ENCODE assay signal across 9 mouse cellular contexts in the genomic region with DNA sequence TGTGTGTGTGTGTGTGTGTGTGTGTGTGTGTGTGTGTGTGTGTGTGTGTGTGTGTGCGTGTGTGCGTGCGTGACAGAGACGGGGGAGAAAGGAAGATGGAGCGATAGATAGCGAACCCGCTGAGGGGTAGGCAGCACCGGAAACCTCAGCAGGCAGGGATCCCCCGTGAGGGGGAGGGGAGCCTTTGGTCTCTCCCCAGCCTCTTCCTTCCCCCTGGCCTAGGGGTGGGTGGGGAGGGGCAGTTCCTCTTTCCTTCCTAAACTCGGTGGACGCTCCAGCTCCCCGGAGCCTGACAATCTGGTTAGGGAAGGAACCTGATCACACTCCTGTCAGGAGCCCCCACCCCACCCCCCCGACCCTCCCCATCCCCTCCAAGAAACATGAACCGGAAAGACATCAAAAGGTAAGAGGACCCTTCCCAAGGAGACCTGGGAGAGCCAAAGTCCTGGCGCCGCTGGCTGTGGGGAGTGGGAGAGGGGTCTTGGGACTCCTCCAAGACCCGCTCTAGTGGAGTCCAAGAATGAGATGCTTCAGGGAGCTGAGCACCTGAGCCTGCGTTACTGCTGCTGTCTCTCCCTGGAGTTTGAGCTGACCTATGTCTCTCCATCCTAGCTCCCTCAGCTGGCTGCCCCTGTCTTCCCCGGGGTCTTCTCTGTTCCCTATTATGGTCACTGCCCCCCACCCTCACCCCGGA. TPM values are rescaled to one million over a fixed set of nuclear protein-coding genes. Genes with fewer than 3 reads are reported as not detected.
DNase-seq lines count a peak whose midpoint lies in the region; ATAC-seq and TF ChIP-seq lines count a peak whose summit lies in the region.
"Had no signal": no experiment of that assay in that cellular context is flagged by ENCODE, and none has a peak within 500 bp of the region (broad histone marks: within the 10 kb centered on the region; RNA-seq: fewer than 3 reads in every experiment).

Gene Rasgrp4, plus strand, starts transcription at position 159 of the 694 bp plus-strand sequence.

- peaks cover 21% of the 10 kb centered on the region for H3K4me1 ChIP-seq in forebrain, embryonic 10.5 days
- no peaks in the 10 kb centered on the region for H3K4me1 ChIP-seq in hindbrain, postnatal 0 days (ENCODE audit: insufficient read depth, low read length)
- no peaks in the 10 kb centered on the region for H3K4me1 ChIP-seq in lung, embryonic 14.5 days (ENCODE audit: insufficient read depth)
- peaks cover 12% of the 10 kb centered on the region for H3K4me1 ChIP-seq in neural tube, embryonic 15.5 days

- peak within 1 kb of the TSS; percentile 41 for H3K27ac ChIP-seq in forebrain, embryonic 10.5 days
- no peak within 1 kb of the TSS for H3K27ac ChIP-seq in hindbrain, postnatal 0 days
- H3K27ac ChIP-seq in lung, embryonic 14.5 days (ENCODE audit: low read depth): no peak within 1 kb of the TSS
- no peak within 1 kb of the TSS for H3K27ac ChIP-seq in neural tube, embryonic 15.5 days (replicated peaks)

- H3K9me3 ChIP-seq in forebrain, embryonic 10.5 days: no peaks in the 10 kb centered on the region
- H3K9me3 ChIP-seq in hindbrain, postnatal 0 days (ENCODE audit: low read length): no peaks in the 10 kb centered on the region
- H3K9me3 ChIP-seq in lung, embryonic 14.5 days (ENCODE audit: low read depth, low read length): no peaks in the 10 kb centered on the region
- no peaks in the 10 kb centered on the region for H3K9me3 ChIP-seq in neural tube, embryonic 15.5 days (replicated peaks)

- H3K4me2 ChIP-seq in hindbrain, postnatal 0 days (ENCODE audit: low read depth, low read length): peak within 1 kb of the TSS; percentile 54
- peak within 1 kb of the TSS; percentile 59 for H3K4me2 ChIP-seq in lung, embryonic 14.5 days
- peak within 1 kb of the TSS; percentile 53 for H3K4me2 ChIP-seq in neural tube, embryonic 15.5 days

- peak; percentile 69; the same call in 1 of the 2 replicates for ATAC-seq in hindbrain, postnatal 0 days
- peak; percentile 65; the same call in 1 of the 2 replicates for ATAC-seq in lung, embryonic 14.5 days (ENCODE audit: insufficient read depth)
- ATAC-seq in neural tube, embryonic 15.5 days (ENCODE audit: low FRiP score): no peak; the same call in 1 of the 2 replicates

- intact Hi-C loops in heart, postnatal 25 days (cut with DNase I): no loop called here

- WGBS in forebrain, embryonic 10.5 days: 1% methylated on average over 19 of the region's 20 CpGs
- WGBS in hindbrain, postnatal 0 days: 2% methylated on average over 16 of the region's 20 CpGs
- 0% methylated on average over 17 of the region's 20 CpGs for WGBS in lung, embryonic 14.5 days
- WGBS in neural tube, embryonic 15.5 days: 2% methylated on average over 15 of the region's 20 CpGs

- TF ChIP-seq CTCF in hindbrain, postnatal 0 days (IDR thresholded peaks at IDR 0.05; ENCODE audit: low read depth): no peak
- no peak for TF ChIP-seq CTCF in lung, embryonic 14.5 days (IDR thresholded peaks at IDR 0.05; ENCODE audit: low read depth)

- DNase-seq in heart, adult 11 months: peak; percentile 96
- no peak for DNase-seq in heart, postnatal 25 days (ENCODE audit: low spot score)
- no peak for DNase-seq in forebrain, embryonic 10.5 days (ENCODE audit: extremely low spot score, low spot score)
- peak; percentile 16 for DNase-seq in hindbrain, postnatal 0 days (ENCODE audit: low spot score)
- peak; percentile 62 for DNase-seq in lung, embryonic 14.5 days
- DNase-seq in cerebellum, adult 9-10 months: no peak
- DNase-seq in left cerebral cortex, adult 8-10 months (ENCODE audit: low spot score in 2 of 2): no peak

- H3K9ac ChIP-seq in hindbrain, postnatal 0 days (replicated peaks; ENCODE audit: low read length): 0 out of 2 replicates have a peak within 1 kb of the TSS, but pooled peaks have one; percentile 30
- H3K9ac ChIP-seq in lung, embryonic 14.5 days: peak within 1 kb of the TSS; percentile 29; the same call in 1 of the 2 replicates
- 0 out of 2 replicates have a peak within 1 kb of the TSS, but pooled peaks have one; percentile 28 for H3K9ac ChIP-seq in neural tube, embryonic 15.5 days (replicated peaks)

- H3K36me3 ChIP-seq in forebrain, embryonic 10.5 days (replicated peaks): no peaks in the 10 kb centered on the region
- H3K36me3 ChIP-seq in hindbrain, postnatal 0 days (ENCODE audit: insufficient read depth, low read length): no peaks in the 10 kb centered on the region
- H3K36me3 ChIP-seq in lung, embryonic 14.5 days (ENCODE audit: insufficient read depth): no peaks in the 10 kb centered on the region
- no peaks in the 10 kb centered on the region for H3K36me3 ChIP-seq in neural tube, embryonic 15.5 days

- H3K4me3 ChIP-seq in forebrain, embryonic 10.5 days: peak within 1 kb of the TSS; percentile 53
- H3K4me3 ChIP-seq in hindbrain, postnatal 0 days (ENCODE audit: low read length): peak within 1 kb of the TSS; percentile 23
- peak within 1 kb of the TSS; percentile 18 for H3K4me3 ChIP-seq in lung, embryonic 14.5 days (ENCODE audit: low read depth, low read length)
- peak within 1 kb of the TSS; percentile 24 for H3K4me3 ChIP-seq in neural tube, embryonic 15.5 days (replicated peaks)
- H3K4me3 ChIP-seq: myocyte had no signal

- H3K27me3 ChIP-seq in forebrain, embryonic 10.5 days (ENCODE audit: poor library complexity, severe bottlenecking): peaks cover 37% of the 10 kb centered on the region
- H3K27me3 ChIP-seq in hindbrain, postnatal 0 days (ENCODE audit: insufficient read depth, low read length): no peaks in the 10 kb centered on the region; the same call in 1 of the 2 replicates
- no peaks in the 10 kb centered on the region for H3K27me3 ChIP-seq in lung, embryonic 14.5 days (ENCODE audit: insufficient read depth, low read length)
- peaks cover 20% of the 10 kb centered on the region for H3K27me3 ChIP-seq in neural tube, embryonic 15.5 days (replicated peaks)

RNA-seq across cellular contexts. Expression of gene Rasgrp4, which starts in this region (rescaled TPM):
- 1 to 10 TPM; 1.4 TPM for total RNA-seq in heart, postnatal 25 days (2021)
- polyA plus RNA-seq in forebrain, embryonic 10.5 days (2016; fragmentation: Nextera tagmentation; extraction: Ambion mirVana): 0.58 and 0.88 TPM in 2 replicates
- 2.9 and 3.3 TPM in 2 replicates for total RNA-seq in hindbrain, postnatal 0 days (2014; rRNA removed)
- polyA plus RNA-seq in hindbrain, postnatal 0 days (2015; fragmentation: Nextera tagmentation; extraction: Ambion mirVana): 0.84 and 1.3 TPM in 2 replicates
- polyA plus RNA-seq in lung, embryonic 14.5 days (2014; fragmentation: Nextera tagmentation; extraction: Ambion mirVana): 0.95 and 1.0 TPM in 2 replicates
- polyA plus RNA-seq in neural tube, embryonic 15.5 days (2015; fragmentation: Nextera tagmentation; extraction: Ambion mirVana): 0.79 and 0.80 TPM in 2 replicates
- 1 to 10 TPM in 2 of 4 experiments, under 1 TPM in 2; 0.68 to 1.3 (median 1.1) TPM for total RNA-seq in left cerebral cortex, adult 8-10 months (2022)

Comparison
In these comparisons a context has a peak if more than half of its experiments do, and no peak if none do; other contexts are left out.
1. DNase-seq: peak in heart, adult 11 months (single experiment), hindbrain, postnatal 0 days (single experiment) and lung, embryonic 14.5 days (single experiment); none in heart, postnatal 25 days (single experiment), forebrain, embryonic 10.5 days (single experiment), cerebellum, adult 9-10 months (single experiment) and left cerebral cortex, adult 8-10 months (0 of 2).
2. Peak in every context shown above with its lines, with median percentiles within 50 percentile points of each other: H3K4me3 ChIP-seq, H3K4me2 ChIP-seq and H3K9ac ChIP-seq.